Mouse (Mus musculus) thymus, adult 2 months (tissue): Measurements from ENCODE around the gene Ostm1. TPM values are rescaled to one million over a fixed set of nuclear protein-coding genes. Genes with fewer than 3 reads are reported as not detected.

Experiments used
- DNase-seq: peaks from one replicate; pipeline ENCODE4 v3.0.0; 2021
- H3K27ac ChIP-seq: fragments of 200-500 bp; 2 replicates; pipeline ENCODE4 v1.5.1; 2012; ENCODE audit warnings: low read length, control low read depth; ENCODE audit not compliant: control insufficient read depth, insufficient read depth
- H3K27me3 ChIP-seq: fragments of 200-500 bp; 2 replicates; pipeline ENCODE4 v1.6.1; 2012; ENCODE audit warnings: mild to moderate bottlenecking, low read length, moderate library complexity, mixed read lengths; ENCODE audit not compliant: control insufficient read depth, insufficient read depth
- H3K36me3 ChIP-seq: fragments of 200-500 bp; 2 replicates; pipeline ENCODE4 v1.6.1; 2012; ENCODE audit warnings: mild to moderate bottlenecking, low read length, moderate library complexity; ENCODE audit not compliant: control insufficient read depth, insufficient read depth
- H3K4me1 ChIP-seq: fragments of 200-500 bp; replicated peaks from 2 replicates; pipeline ENCODE4 v1.6.1; 2012; ENCODE audit warnings: low read length; ENCODE audit not compliant: control insufficient read depth, insufficient read depth
- H3K4me3 ChIP-seq: fragments of 200-500 bp; 2 replicates; pipeline ENCODE4 v1.5.1; 2012; ENCODE audit warnings: mild to moderate bottlenecking, low read length, control low read depth, moderate library complexity; ENCODE audit not compliant: control insufficient read depth, insufficient read depth
- CTCF ChIP-seq: fragments of 200-500 bp; IDR thresholded peaks from 2 replicates; pipeline ENCODE4 v1.5.1; 2012; ENCODE audit warnings: mild to moderate bottlenecking, control low read depth, low read length, moderate library complexity, borderline replicate concordance; ENCODE audit not compliant: control insufficient read depth, poor library complexity, insufficient read depth; ENCODE audit errors: extremely low read depth
- POLR2A ChIP-seq: fragments of 200-500 bp; IDR thresholded peaks from 2 replicates; pipeline ENCODE4 v1.6.1; 2012; ENCODE audit warnings: mild to moderate bottlenecking, low read length, control low read depth, moderate library complexity; ENCODE audit not compliant: control insufficient read depth, poor library complexity, insufficient read depth; ENCODE audit errors: extremely low read depth
- WGBS: fragments of 180-500 bp; shearing (Covaris S2); methylation state at CpG from one replicate; pipeline ENCODE4 v1.1.7; 2018; 5-methylcytosine and 5-hydroxymethylcytosine counted together
- polyA plus RNA-seq: library from polyadenylated mRNA; depleted of rRNA; stranded (reverse); fragments of >200 nt; gene quantifications from 2 replicates; pipeline ENCODE4 v1.2.3, GENCODE M21; 2012

The Ostm1 gene
- polyA plus RNA-seq, 1 experiment = 63.0 TPM

DNA sequence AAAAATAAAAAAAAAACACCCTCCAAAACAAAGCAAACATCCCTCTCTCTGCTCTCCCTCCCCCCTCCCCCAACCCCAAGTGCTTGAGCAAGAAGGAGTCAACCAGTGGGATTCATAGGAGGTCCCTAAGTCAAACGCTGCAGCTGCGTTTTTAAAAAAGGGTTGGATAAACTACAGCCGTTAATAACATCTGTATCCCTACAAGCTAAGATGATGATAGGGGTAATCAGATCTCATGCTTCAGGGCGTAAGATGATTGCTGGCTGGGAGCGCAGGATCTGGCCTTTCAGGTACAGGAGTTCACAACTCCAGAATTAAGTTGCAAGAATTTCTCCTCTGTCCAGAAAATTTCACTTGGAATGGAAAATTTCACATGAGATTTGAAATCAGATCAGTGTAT is 5.9 kb downstream of the Ostm1 start:
- Histone ChIP-seq H3K4me3 (no peak overlapping the region), H3K27me3 (peaks cover 43% of the 10 kb centered on the region), H3K27ac (no peak overlapping the region), H3K36me3 (no peaks in the 10 kb centered on the region), H3K4me1 (no peaks in the 10 kb centered on the region)
- DNase-seq = no peak
- 20% methylated on average over 5 of the region's 5 CpGs for WGBS
- TF ChIP-seq CTCF (no peak), POLR2A (no peak)

DNA sequence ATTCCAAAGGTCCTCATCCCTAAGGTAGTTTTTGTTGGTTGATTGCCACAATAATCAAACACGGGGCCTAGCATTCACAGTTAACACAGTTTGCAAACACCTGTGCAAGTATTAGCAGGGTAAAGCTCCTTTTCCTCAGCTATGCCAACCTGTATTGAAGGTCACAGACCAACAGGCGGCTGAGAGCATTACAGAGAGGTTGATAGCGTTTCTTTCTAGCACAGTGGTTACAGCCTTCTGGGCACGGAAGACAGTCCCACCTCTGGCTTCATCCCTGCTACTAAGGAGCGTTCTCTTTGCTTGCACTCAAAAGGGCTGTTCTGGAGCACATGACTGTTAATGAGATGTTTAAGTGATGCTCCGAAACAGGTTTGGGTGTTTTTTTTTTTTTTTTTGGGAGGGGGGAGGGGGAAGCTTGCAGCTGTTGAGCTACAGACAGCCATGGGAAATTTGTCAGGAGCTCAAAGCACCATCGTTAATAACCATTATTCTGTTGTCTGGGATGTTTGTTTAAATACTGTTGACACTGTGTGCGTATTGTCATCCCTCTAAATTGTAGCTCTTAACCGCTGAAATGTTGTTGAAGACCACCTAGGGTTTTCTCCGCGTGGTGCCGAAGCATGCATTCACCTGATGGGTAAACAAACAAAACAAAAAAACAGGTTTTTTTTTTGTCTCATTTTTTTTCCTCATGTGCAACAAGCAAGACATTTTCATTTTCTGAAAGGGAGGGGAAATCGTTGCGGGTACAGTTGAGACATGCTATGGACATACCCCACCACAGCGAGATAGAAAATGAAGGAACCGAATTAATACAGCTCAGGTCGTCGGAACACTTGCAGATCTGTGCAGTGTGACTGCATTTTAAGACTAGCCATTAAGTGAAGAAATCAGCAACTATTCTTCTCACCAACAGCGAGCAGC is 6.9 kb downstream of the Ostm1 start:
- 11% methylated on average over 19 of the region's 19 CpGs for WGBS
- DNase-seq = no peak
- TF ChIP-seq CTCF (no peak), POLR2A (no peak)
- no peaks in the 10 kb centered on the region for H3K36me3 ChIP-seq
- H3K27me3 ChIP-seq = peaks cover 42% of the 10 kb centered on the region
- H3K4me1 ChIP-seq = no peaks in the 10 kb centered on the region
- H3K4me3 ChIP-seq = no peak overlapping the region
- H3K27ac ChIP-seq = no peak overlapping the region

DNA sequence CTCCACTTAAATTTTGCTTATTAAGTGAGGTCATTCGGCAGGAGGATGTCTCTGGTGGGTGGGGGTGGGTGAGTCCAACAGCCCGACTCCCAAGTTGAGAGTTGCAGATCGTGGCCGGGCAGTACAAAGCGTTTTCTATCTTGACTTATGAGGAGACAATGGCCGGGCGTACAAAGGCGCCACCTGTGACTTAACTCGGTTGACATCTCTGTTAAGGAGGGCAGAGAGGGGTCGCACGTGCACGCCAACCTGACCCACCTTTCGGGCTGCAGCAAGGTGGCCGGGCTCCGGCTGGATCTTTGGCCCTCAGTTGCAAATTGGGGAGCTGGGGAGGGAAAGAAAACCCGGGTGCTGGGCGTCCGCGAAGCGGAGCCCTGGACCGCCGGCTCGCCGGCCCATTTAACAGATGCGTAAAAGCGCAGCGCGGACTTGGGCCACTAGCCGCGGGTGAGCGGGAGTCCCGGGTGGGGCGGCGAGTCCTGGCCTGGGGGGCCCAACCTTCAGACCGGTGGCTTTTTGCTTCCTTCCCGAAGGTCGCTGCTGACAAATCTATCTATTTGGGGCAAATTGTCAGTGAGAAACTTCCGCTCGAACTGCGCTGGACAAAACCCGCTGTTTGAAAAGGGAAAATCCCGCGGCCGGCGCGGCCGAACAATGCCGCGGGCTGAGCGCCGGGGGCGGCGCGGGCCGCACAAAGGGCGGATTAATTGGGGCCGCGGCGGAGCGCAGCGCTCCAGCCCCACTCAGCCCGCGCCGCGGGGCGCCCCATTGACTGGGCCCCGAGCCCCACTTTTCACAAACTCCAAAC is 7.8 kb downstream of the Ostm1 start:
- no peaks in the 10 kb centered on the region for H3K36me3 ChIP-seq
- 3% methylated on average over 67 of the region's 67 CpGs for WGBS
- no peak overlapping the region for H3K4me3 ChIP-seq
- H3K27ac ChIP-seq = no peak overlapping the region
- TF ChIP-seq POLR2A (no peak), CTCF (no peak)
- H3K4me1 ChIP-seq = no peaks in the 10 kb centered on the region
- DNase-seq = no peak
- H3K27me3 ChIP-seq = peaks cover 41% of the 10 kb centered on the region

DNA sequence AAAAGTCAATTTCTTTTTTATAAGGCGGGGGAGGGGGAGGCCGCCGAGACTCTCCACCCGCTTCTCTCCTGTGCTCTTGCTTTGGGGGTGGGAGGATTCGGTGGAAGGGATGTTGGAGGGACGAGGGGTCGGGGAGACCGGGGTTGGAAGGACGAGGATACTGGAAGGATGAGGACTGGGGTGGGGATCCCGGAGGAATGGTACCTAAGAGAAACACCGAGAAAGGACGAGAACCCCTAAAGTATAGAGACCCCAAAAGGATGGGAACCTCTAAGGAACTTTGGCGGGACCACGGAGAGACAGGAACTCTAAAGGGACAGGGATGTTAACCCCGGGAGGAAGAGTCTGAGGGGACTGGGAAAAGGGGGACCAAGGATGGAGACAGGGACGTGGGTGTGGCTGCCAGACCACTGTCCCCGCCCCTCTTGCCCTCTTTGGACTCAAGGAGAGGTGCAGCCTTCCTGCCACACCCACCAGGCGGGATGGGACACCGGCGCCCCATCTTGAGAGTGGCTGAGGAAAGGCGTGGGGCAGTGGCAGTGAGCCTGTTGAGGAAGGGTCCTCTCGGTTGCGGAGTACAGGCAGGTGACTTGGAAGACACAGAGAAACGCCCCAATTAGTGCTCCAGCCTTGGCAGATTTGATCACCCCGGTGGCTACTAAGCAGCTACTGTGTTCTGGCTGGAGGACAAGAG is 8.5 kb downstream of the Ostm1 start:
- H3K27ac ChIP-seq = no peak overlapping the region
- H3K4me1 ChIP-seq = no peaks in the 10 kb centered on the region
- H3K4me3 ChIP-seq = no peak overlapping the region
- peaks cover 39% of the 10 kb centered on the region for H3K27me3 ChIP-seq
- TF ChIP-seq POLR2A = no peak
- TF ChIP-seq CTCF = no peak
- 8% methylated on average over 25 of the region's 25 CpGs for WGBS
- no peaks in the 10 kb centered on the region for H3K36me3 ChIP-seq
- DNase-seq = no peak

DNA sequence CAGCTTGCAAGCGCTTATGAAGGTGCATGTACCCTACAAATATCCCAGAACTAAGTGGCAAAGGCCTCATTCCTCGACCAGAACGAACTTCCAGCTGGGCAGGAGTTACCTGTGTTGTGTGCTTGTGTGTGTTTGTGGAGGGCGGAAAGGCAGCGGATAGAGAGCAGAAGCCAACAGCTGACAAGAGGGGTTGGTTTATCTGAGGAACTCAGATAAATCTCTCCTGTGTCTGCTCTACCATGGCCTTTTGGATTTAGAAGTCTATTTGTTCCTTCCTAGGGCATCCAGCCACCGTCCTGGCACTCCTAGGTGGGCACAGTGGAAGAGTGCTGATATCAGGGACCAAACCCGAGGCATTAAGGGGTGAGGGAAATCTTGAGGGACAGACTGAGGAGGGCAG is 9.6 kb downstream of the Ostm1 start:
- Histone ChIP-seq H3K27ac (no peak overlapping the region), H3K4me1 (no peaks in the 10 kb centered on the region), H3K36me3 (no peaks in the 10 kb centered on the region), H3K27me3 (peaks cover 39% of the 10 kb centered on the region), H3K4me3 (no peak overlapping the region)
- 46% methylated on average over 7 of the region's 7 CpGs for WGBS
- DNase-seq = no peak
- TF ChIP-seq POLR2A (no peak), CTCF (no peak)

DNA sequence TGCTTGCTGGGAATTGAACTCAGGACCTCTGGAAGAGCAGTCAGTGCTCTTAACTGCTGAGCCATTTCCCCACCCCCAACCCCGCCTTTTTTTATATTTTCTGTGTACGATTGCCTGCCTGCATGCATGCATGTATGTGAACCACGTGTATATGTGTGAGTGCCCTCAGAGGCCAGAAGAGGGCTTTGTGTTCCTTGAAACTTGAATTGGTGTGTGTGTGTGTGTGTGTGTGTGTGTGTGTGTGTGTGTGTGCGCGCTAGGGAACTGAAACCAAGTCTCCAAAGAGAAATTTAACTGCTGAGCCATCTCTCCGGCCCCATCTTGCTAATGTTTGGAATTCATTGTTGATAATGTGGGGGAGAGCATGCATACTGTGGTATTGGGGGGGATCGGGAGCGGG is 15.0 kb downstream of the Ostm1 start:
- no peaks in the 10 kb centered on the region for H3K4me1 ChIP-seq
- WGBS = 87% methylated on average over 8 of the region's 8 CpGs
- H3K27me3 ChIP-seq = peaks cover 3% of the 10 kb centered on the region
- H3K27ac ChIP-seq = no peak overlapping the region
- TF ChIP-seq POLR2A = no peak
- no peak for TF ChIP-seq CTCF
- H3K36me3 ChIP-seq = no peaks in the 10 kb centered on the region
- DNase-seq = no peak
- H3K4me3 ChIP-seq = no peak overlapping the region
